Mouse (Mus musculus) stomach, postnatal 0 days (tissue): ENCODE results near the gene Prkg1.

Source experiments
- CTCF ChIP-seq: IDR thresholded peaks from 2 replicates; pipeline ENCODE4 v1.5.1; 2016; ENCODE audit warnings: antibody characterized with exemption, low read depth, mild to moderate bottlenecking, moderate library complexity
- EP300 ChIP-seq: optimal IDR thresholded peaks from 2 replicates; pipeline ENCODE3; 2016; ENCODE audit warnings: antibody characterized with exemption

- TF ChIP-seq CTCF = no peak
- no peak for TF ChIP-seq EP300
Measured at GRCm38 (mm10) chr19:31590701-31591100, 174.1 kb downstream of the Prkg1 start.
